Mouse (Mus musculus) gastrocnemius, adult 18-20 months (tissue): ENCODE data around the gene Cx3cr1. TPM values are rescaled to one million over a fixed set of nuclear protein-coding genes. Genes with fewer than 3 reads are reported as not detected.

Experiments
- DNase-seq: peaks from one replicate; pipeline ENCODE4 v3.0.0; 2021; ENCODE audit warnings: low spot score
- total RNA-seq, 2 experiments: library from RNA; stranded (reverse); gene quantifications; 2 replicates each; pipeline ENCODE4 v1.2.3; 2021

The Cx3cr1 gene
- total RNA-seq, 2 experiments from 2014 or later, result 0.21 TPM; not detected in 1

GRCm38 (mm10) chr9:120000761-120001160, 68.9 kb downstream of the Cx3cr1 start:
- no peak for DNase-seq

- DNase-seq, result peak; percentile 69
Measured at GRCm38 (mm10) chr9:119999636-120000035, 70.0 kb downstream of the Cx3cr1 start.

- no peak for DNase-seq
Measured at GRCm38 (mm10) chr9:119998776-119999175, 70.9 kb downstream of the Cx3cr1 start.

GRCm38 (mm10) chr9:119996080-119996479, 73.6 kb downstream of the Cx3cr1 start:
- DNase-seq, result no peak

- DNase-seq, result no peak
Measured at GRCm38 (mm10) chr9:119994207-119994606, 75.5 kb downstream of the Cx3cr1 start.

- no peak for DNase-seq
Measured at GRCm38 (mm10) chr9:119993092-119993844, 76.4 kb downstream of the Cx3cr1 start.

- no peak for DNase-seq
Measured at GRCm38 (mm10) chr9:119991310-119991709, 78.4 kb downstream of the Cx3cr1 start.

- no peak for DNase-seq
Measured at GRCm38 (mm10) chr9:119988304-119988703, 81.4 kb downstream of the Cx3cr1 start.

- DNase-seq, result no peak
Measured at GRCm38 (mm10) chr9:119985881-119986574, 83.7 kb downstream of the Cx3cr1 start.

- no peak for DNase-seq
Measured at GRCm38 (mm10) chr9:119984536-119985011, 85.1 kb downstream of the Cx3cr1 start, which contains the start of gene Csrnp1. Gene Csrnp1 (minus strand): TSS chr9:119984658.

- peak; percentile 90 for DNase-seq
Measured at GRCm38 (mm10) chr9:119983585-119984535, 85.8 kb downstream of the Cx3cr1 start.

- DNase-seq, result peak; percentile 61
Measured at GRCm38 (mm10) chr9:119982956-119983551, 86.6 kb downstream of the Cx3cr1 start.

- peak; percentile 56 for DNase-seq
Measured at GRCm38 (mm10) chr9:119982241-119982811, 87.4 kb downstream of the Cx3cr1 start.

- DNase-seq, result peak; percentile 74
Measured at GRCm38 (mm10) chr9:119981183-119982179, 88.2 kb downstream of the Cx3cr1 start.

GRCm38 (mm10) chr9:119980770-119981182, 88.9 kb downstream of the Cx3cr1 start:
- no peak for DNase-seq

- DNase-seq, result no peak
Measured at GRCm38 (mm10) chr9:119979749-119980148, 89.9 kb downstream of the Cx3cr1 start.

- no peak for DNase-seq
Measured at GRCm38 (mm10) chr9:119978811-119979441, 90.8 kb downstream of the Cx3cr1 start.

- no peak for DNase-seq
Measured at GRCm38 (mm10) chr9:119978151-119978810, 91.4 kb downstream of the Cx3cr1 start.
